Mouse (Mus musculus): ENCODE data around the gene Jph2. TPM values are rescaled to one million over a fixed set of nuclear protein-coding genes. Genes with fewer than 3 reads are reported as not detected.

Jph2 gene
- total and polyA plus RNA-seq, 3 experiments: 0.04 to 0.19 TPM; not detected in 1

DNA sequence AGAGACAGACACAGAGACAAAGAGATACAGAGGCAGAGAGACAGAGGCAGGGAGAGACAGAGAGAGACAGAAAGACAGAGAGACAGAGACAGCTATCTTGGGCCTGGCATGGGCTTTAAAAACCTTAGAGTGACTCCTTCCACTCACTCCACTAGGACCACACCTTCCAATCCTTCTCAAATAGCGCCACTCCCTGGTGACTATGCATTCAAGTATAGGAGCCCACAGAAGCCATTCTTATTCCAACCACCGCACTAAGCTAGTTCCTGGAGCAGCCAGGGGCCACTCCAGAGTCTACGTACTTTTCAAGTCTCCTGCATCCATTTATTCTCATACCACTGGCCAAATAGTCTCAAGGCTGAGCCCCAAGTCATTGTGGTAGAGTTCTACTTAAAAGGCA is 79.0 kb downstream of the Jph2 start:
- H3K27me3 ChIP-seq (ENCODE audit: control insufficient read depth in 1 of 2, insufficient read depth in 2 of 2, low read length in 2 of 2): no peaks in the 10 kb centered on the region
- DNase-seq (ENCODE audit: low read depth, low spot score): no peak
- H3K9ac ChIP-seq (ENCODE audit: control insufficient read depth, low read depth, low read length, poor library complexity, severe bottlenecking): no peak overlapping the region
- H3K4me1 ChIP-seq (ENCODE audit: control insufficient read depth in 1 of 2, insufficient read depth in 2 of 2, low read length in 2 of 2): peaks cover 2 to 5% of the 10 kb centered on the region in 2 experiments; a peak in 2 of 4 replicates
- no peak overlapping the region for H3K27ac ChIP-seq (ENCODE audit: control insufficient read depth, low read depth, low read length)
- H3K9me3 ChIP-seq (replicated peaks; ENCODE audit: insufficient read depth, low read length): no peaks in the 10 kb centered on the region
- TF ChIP-seq HCFC1 (IDR thresholded peaks at IDR 0.05; ENCODE audit: low read depth, low read length) (no peak), USF2 (IDR thresholded peaks at IDR 0.05; ENCODE audit: borderline replicate concordance in 1 of 2, insufficient read depth in 1 of 2, low read depth in 1 of 2, low read length in 2 of 2) (no peak), POLR2AphosphoS5 (IDR thresholded peaks at IDR 0.05; ENCODE audit: borderline replicate concordance, low read depth, low read length) (no peak), MEF2A (IDR thresholded peaks at IDR 0.05; ENCODE audit: extremely low read depth, insufficient replicate concordance, low read depth, low read length, poor library complexity, severe bottlenecking) (no peak), SMC3 (IDR thresholded peaks at IDR 0.05; ENCODE audit: low read depth, low read length) (0 out of 2 replicates have a peak, but pooled peaks have one; percentile 15), ZKSCAN1 (IDR thresholded peaks at IDR 0.05; ENCODE audit: low read depth, low read length) (no peak), ETS1 (IDR thresholded peaks at IDR 0.05; ENCODE audit: low read depth, low read length) (no peak), CHD1 (IDR thresholded peaks at IDR 0.05; ENCODE audit: low read depth, low read length) (no peak), ZMIZ1 (IDR thresholded peaks at IDR 0.05; ENCODE audit: low read depth, low read length) (no peak), CTCF (IDR thresholded peaks at IDR 0.05 in 2 of 3, conservative IDR thresholded peaks at IDR 0.05 in 1 of 3; ENCODE audit: control insufficient read depth in 1 of 3, insufficient read depth in 1 of 3, low read depth in 2 of 3, low read length in 3 of 3, poor library complexity in 1 of 3, severe bottlenecking in 1 of 3) (peak in 1 of 3 experiments; percentile 11; a peak in 2 of 6 replicates), MAZ (IDR thresholded peaks at IDR 0.05; ENCODE audit: low read depth, low read length) (no peak), KAT2A (conservative IDR thresholded peaks at IDR 0.05; ENCODE audit: low read depth, low read length) (no peak), TBP (IDR thresholded peaks at IDR 0.05; ENCODE audit: low read depth, low read length) (no peak)
- H3K79me2 ChIP-seq (ENCODE audit: control insufficient read depth, insufficient read depth, low read length, poor library complexity): no peaks in the 10 kb centered on the region
- H3K4me3 ChIP-seq (ENCODE audit: control insufficient read depth in 1 of 2, insufficient read depth in 1 of 2, low read depth in 2 of 2, low read length in 2 of 2): no peak overlapping the region
- no peaks in the 10 kb centered on the region; a peak in 1 of 4 replicates for H3K36me3 ChIP-seq (ENCODE audit: control insufficient read depth in 1 of 2, insufficient read depth in 2 of 2, low read length in 2 of 2)

DNA sequence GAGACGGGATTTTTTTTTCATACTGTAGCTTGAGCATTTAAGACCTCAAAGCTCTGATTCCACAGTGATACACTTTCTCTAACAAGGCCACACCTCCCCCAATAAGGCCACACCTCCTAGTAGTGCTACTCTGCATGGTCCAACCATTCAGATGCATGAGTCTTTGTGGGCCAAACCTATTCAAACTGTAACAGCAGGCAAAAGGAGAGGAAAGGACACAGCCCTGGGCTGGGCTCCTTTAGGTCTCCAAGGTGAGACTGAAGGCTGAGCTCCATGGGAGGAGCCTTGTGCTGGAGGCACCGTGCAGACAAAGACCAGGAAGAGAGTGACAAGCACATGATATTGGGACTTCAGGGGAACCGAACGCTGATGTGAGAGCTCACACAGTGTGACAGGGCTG is 80.5 kb downstream of the Jph2 start:
- H3K27ac ChIP-seq (ENCODE audit: control insufficient read depth, low read depth, low read length): no peak overlapping the region
- no peaks in the 10 kb centered on the region for H3K79me2 ChIP-seq (ENCODE audit: control insufficient read depth, insufficient read depth, low read length, poor library complexity)
- no peaks in the 10 kb centered on the region for H3K27me3 ChIP-seq (ENCODE audit: control insufficient read depth in 1 of 2, insufficient read depth in 2 of 2, low read length in 2 of 2)
- H3K4me3 ChIP-seq (ENCODE audit: control insufficient read depth in 1 of 2, insufficient read depth in 1 of 2, low read depth in 2 of 2, low read length in 2 of 2): no peak overlapping the region
- DNase-seq (ENCODE audit: low read depth, low spot score): no peak
- no peak overlapping the region for H3K9ac ChIP-seq (ENCODE audit: control insufficient read depth, low read depth, low read length, poor library complexity, severe bottlenecking)
- no peaks in the 10 kb centered on the region for H3K9me3 ChIP-seq (replicated peaks; ENCODE audit: insufficient read depth, low read length)
- TF ChIP-seq ETS1 (IDR thresholded peaks at IDR 0.05; ENCODE audit: low read depth, low read length) (no peak), TBP (IDR thresholded peaks at IDR 0.05; ENCODE audit: low read depth, low read length) (no peak), RCOR1 (IDR thresholded peaks at IDR 0.05; ENCODE audit: low read depth, low read length) (no peak), TCF12 (IDR thresholded peaks at IDR 0.05; ENCODE audit: low read depth, low read length) (no peak), KAT2A (conservative IDR thresholded peaks at IDR 0.05; ENCODE audit: low read depth, low read length) (no peak), ZNF384 (IDR thresholded peaks at IDR 0.05; ENCODE audit: low read depth, low read length) (no peak), MYB (IDR thresholded peaks at IDR 0.05; ENCODE audit: low read depth, low read length) (no peak), TAL1 (IDR thresholded peaks at IDR 0.05; ENCODE audit: low read length) (no peak), GABPA (IDR thresholded peaks at IDR 0.05; ENCODE audit: low read depth, low read length) (no peak), CHD1 (IDR thresholded peaks at IDR 0.05; ENCODE audit: low read depth, low read length) (no peak), SMC3 (IDR thresholded peaks at IDR 0.05; ENCODE audit: low read depth, low read length) (no peak), UBTF (IDR thresholded peaks at IDR 0.05; ENCODE audit: borderline replicate concordance, insufficient read depth, low read depth, low read length) (no peak), MXI1 (IDR thresholded peaks at IDR 0.05; ENCODE audit: low read depth, low read length) (no peak), USF2 (IDR thresholded peaks at IDR 0.05; ENCODE audit: borderline replicate concordance in 1 of 2, insufficient read depth in 1 of 2, low read depth in 1 of 2, low read length in 2 of 2) (no peak), BHLHE40 (IDR thresholded peaks at IDR 0.05; ENCODE audit: borderline replicate concordance, low read depth, low read length) (no peak)
- no peaks in the 10 kb centered on the region for H3K36me3 ChIP-seq (ENCODE audit: control insufficient read depth in 1 of 2, insufficient read depth in 2 of 2, low read length in 2 of 2)
- H3K4me1 ChIP-seq (ENCODE audit: control insufficient read depth in 1 of 2, insufficient read depth in 2 of 2, low read length in 2 of 2): no peaks in the 10 kb centered on the region; a peak in 1 of 4 replicates
